Mouse (Mus musculus) liver, adult 2 months (tissue): Measurements from ENCODE around the gene Irak2.

Source experiments
- CTCF ChIP-seq: fragments of 200-500 bp; IDR thresholded peaks from 2 replicates; pipeline ENCODE4 v1.5.1; 2011; ENCODE audit warnings: low read depth, low read length, control low read depth
- POLR2A ChIP-seq: fragments of 200-500 bp; IDR thresholded peaks from 2 replicates; pipeline ENCODE4 v1.6.1; 2011; ENCODE audit warnings: low read length, control low read depth; ENCODE audit not compliant: insufficient read depth; ENCODE audit errors: extremely low read depth

DNA sequence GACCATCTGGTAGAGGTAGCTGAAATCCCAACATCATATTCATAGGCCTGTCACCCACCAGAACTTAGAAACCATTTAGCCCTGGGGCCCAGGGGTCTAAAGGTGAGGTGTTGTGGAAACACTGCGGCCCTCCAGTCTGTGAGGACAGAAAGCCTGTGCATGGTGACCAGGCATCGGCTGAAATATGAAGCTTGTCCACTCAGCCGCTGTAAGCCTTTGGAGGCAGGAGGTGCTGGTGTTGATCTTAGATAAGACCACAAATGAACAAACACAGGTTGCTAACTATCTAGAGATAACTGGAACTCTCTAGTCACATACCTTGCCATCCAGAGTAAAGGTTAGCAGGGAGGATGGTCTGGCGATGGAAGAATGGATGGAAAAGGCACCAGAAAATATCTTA is 82.8 kb downstream of the Irak2 start:
- TF ChIP-seq POLR2A: no peak
- TF ChIP-seq CTCF: no peak
